Mouse (Mus musculus) cerebellum, adult 11-12 months (tissue): Measurements from ENCODE around the gene Tpo.

Experiments used
- DNase-seq: peaks from one replicate; pipeline ENCODE4 v3.0.0; 2022

Tpo gene

GRCm38 (mm10) chr12:30008741-30009140 lies 123.7 kb downstream of the Tpo start:
- no peak for DNase-seq

GRCm38 (mm10) chr12:30006586-30006985 lies 125.8 kb downstream of the Tpo start:
- no peak for DNase-seq
